In the genomic region with DNA sequence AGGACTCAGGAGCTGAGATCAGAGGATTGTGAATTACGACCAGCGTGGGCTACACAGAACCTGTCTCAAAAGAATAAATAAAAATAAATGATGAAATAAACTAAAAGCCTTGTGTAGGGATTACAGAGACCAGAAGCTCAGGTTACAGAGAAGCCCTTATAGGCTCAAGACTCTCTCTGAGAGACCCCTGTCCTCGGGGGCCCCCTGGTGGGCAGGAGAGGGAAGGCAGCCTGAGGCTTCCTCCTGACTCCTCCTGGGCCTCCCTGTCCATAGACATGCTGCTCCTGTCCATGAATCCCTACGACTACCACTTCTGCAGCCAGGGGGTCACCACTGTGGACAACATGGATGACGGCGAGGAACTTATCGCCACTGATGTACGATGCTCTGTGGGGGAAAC, we compare ENCODE assay signal across 8 mouse cellular contexts. TPM values are rescaled to one million over a fixed set of nuclear protein-coding genes. Genes with fewer than 3 reads are reported as not detected.
A peak's percentile ranks its signal among the peaks of the same experiment; 100 is the strongest.
DNase-seq lines count a peak whose midpoint lies in the region; ATAC-seq lines count a peak whose summit lies in the region.

No protein-coding gene starts in this region.

- no peak overlapping the region for H3K4me3 ChIP-seq in hindbrain, embryonic 13.5 days

- no peaks in the 10 kb centered on the region for H3K36me3 ChIP-seq in hindbrain, embryonic 13.5 days

- H3K9me3 ChIP-seq in hindbrain, embryonic 13.5 days = no peaks in the 10 kb centered on the region

- H3K27me3 ChIP-seq in hindbrain, embryonic 13.5 days = peaks cover 14% of the 10 kb centered on the region; the same call in 1 of the 2 replicates

- DNase-seq in MN1 (ENCODE audit: low spot score) = peak; percentile 86
- DNase-seq in cerebellum, adult 8-10 months = peak; percentile 91
- peak; percentile 67 to 95 for DNase-seq in frontal cortex, adult 2 months (ENCODE audit: extremely low spot score in 1 of 2, low spot score in 1 of 2)
- peak; percentile 85 to 89 for DNase-seq in layer of hippocampus, postnatal 36 days
- peak; percentile 87 for DNase-seq in lung, postnatal 25 days (ENCODE audit: low spot score)
- peak; percentile 79 for DNase-seq in retina, postnatal 1 day
- peak; percentile 79 to 91 for DNase-seq in urinary bladder, adult 18-20 months (ENCODE audit: low spot score in 2 of 2)

- H3K4me2 ChIP-seq in hindbrain, embryonic 13.5 days = no peak overlapping the region

- no peaks in the 10 kb centered on the region for H3K4me1 ChIP-seq in hindbrain, embryonic 13.5 days (replicated peaks)

- H3K27ac ChIP-seq in hindbrain, embryonic 13.5 days = no peak overlapping the region

- WGBS in hindbrain, embryonic 13.5 days = 29% methylated on average over 8 of the region's 8 CpGs

- ATAC-seq in hindbrain, embryonic 13.5 days (ENCODE audit: low FRiP score) = 0 out of 2 replicates have a peak, but pooled peaks have one; percentile 63

- H3K9ac ChIP-seq in hindbrain, embryonic 13.5 days = no peak overlapping the region

RNA-seq across cellular contexts. Expression of gene Myh7b, which starts 8.8 kb away (rescaled TPM):
- polyA plus RNA-seq in frontal cortex, adult 2 months (2012; rRNA removed) = 5.8 and 6.0 TPM in 2 replicates
- 0.82 and 0.88 TPM in 2 replicates for polyA plus RNA-seq in hindbrain, embryonic 13.5 days (2015; fragmentation: Nextera tagmentation; extraction: Ambion mirVana)
- total RNA-seq in layer of hippocampus, postnatal 36 days (2021) = 1 to 10 TPM; 3.3 to 5.3 TPM

RNA-seq across cellular contexts. Expression of gene Gss, which starts 27.2 kb away (rescaled TPM):
- 13.9 and 15.4 TPM in 2 replicates for polyA plus RNA-seq in frontal cortex, adult 2 months (2012; rRNA removed)
- 14.8 and 16.4 TPM in 2 replicates for polyA plus RNA-seq in hindbrain, embryonic 13.5 days (2015; fragmentation: Nextera tagmentation; extraction: Ambion mirVana)
- total RNA-seq in layer of hippocampus, postnatal 36 days (2021) = 10 to 100 TPM; 24.7 to 26.9 TPM
